Mouse (Mus musculus) kidney, embryonic 16.5 days (tissue): Measurements from ENCODE around the gene BC005537. TPM values are rescaled to one million over a fixed set of nuclear protein-coding genes. Genes with fewer than 3 reads are reported as not detected.
"Not testable (repeated sequence)": the region's sequence is repeated elsewhere in the genome, so short reads cannot be mapped to it uniquely, and the experiment has no call there.

Experiments
- ATAC-seq: fragments of 200-750 bp; cut with Nextera tagmentation; 2 replicates; pipeline ENCODE4 v1.8.0; 2017; ENCODE audit warnings: moderate TSS enrichment; ENCODE audit not compliant: low FRiP score, low TSS enrichment
- H3K27ac ChIP-seq: fragments of 300-500 bp; sonication (generic); 2 replicates; pipeline ENCODE4 v1.5.1; 2014; ENCODE audit warnings: low read length
- H3K27me3 ChIP-seq: fragments of 300-500 bp; sonication (generic); 2 replicates; pipeline ENCODE4 v1.6.1; 2014; ENCODE audit warnings: low read length, control low read depth, mixed read lengths; ENCODE audit not compliant: insufficient read depth
- H3K36me3 ChIP-seq: fragments of 300-500 bp; sonication (generic); 2 replicates; pipeline ENCODE4 v1.6.1; 2014; ENCODE audit warnings: low read length, control low read depth, mixed read lengths; ENCODE audit not compliant: insufficient read depth
- H3K4me1 ChIP-seq: fragments of 300-500 bp; sonication (generic); 2 replicates; pipeline ENCODE4 v1.6.1; 2014; ENCODE audit warnings: low read length, control low read depth, mixed read lengths; ENCODE audit not compliant: insufficient read depth
- H3K4me2 ChIP-seq: fragments of 300-500 bp; sonication (generic); replicated peaks from 2 replicates; pipeline ENCODE4 v1.6.1; 2014; ENCODE audit warnings: low read depth, low read length
- H3K4me3 ChIP-seq: fragments of 300-500 bp; sonication (generic); 2 replicates; pipeline ENCODE4 v1.5.1; 2014; ENCODE audit warnings: mild to moderate bottlenecking, low read length
- H3K9ac ChIP-seq: fragments of 300-500 bp; sonication (generic); replicated peaks from 2 replicates; pipeline ENCODE4 v1.6.1; 2014; ENCODE audit warnings: low read length
- H3K9me3 ChIP-seq: fragments of 300-500 bp; sonication (generic); 2 replicates; pipeline ENCODE4 v1.6.1; 2016; ENCODE audit warnings: low read length, control low read depth
- WGBS: fragments of 180-500 bp; shearing (Covaris S2); extraction: QIAGEN DNeasy Blood & Tissue Kit; methylation state at CpG from one replicate; pipeline ENCODE4 v1.1.7; 2014; 5-methylcytosine and 5-hydroxymethylcytosine counted together
- polyA plus RNA-seq: library from polyadenylated mRNA; unstranded; fragments of >200 nt; fragmentation: Nextera tagmentation; extraction: Ambion mirVana; gene quantifications from 2 replicates; pipeline ENCODE4 v1.2.1, GENCODE M21; 2015

Gene BC005537
- polyA plus RNA-seq, 1 experiment from 2014 or later, result 14.2 TPM

DNA sequence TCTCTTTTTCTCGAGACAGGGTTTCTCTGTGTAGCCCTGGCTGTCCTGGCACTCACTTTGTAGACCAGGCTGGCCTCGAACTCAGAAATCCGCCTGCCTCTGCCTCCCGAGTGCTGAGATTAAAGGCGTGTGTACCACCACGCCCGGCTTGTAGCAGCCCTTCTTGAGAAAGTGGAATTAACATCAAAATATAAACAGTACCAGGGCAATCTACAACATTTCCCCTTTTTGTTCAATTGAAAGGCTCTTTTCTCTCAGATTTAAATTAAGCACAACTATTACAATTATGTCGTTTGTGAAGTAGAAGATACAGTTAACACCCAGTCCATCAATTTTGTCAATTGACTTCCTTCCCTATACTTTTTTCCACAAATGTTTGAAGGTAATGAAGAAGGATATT is 36.3 kb downstream of the BC005537 start:
- H3K4me3 ChIP-seq, ATAC-seq, H3K4me2 ChIP-seq, H3K27me3 ChIP-seq, H3K27ac ChIP-seq, H3K9ac ChIP-seq, H3K9me3 ChIP-seq: not testable (repeated sequence)
- Histone ChIP-seq H3K36me3 (peaks cover 31% of the 10 kb centered on the region), H3K4me1 (peaks cover 20% of the 10 kb centered on the region)
- 91% methylated on average over 8 of the region's 8 CpGs for WGBS

- H3K4me1 ChIP-seq, result peaks cover 9% of the 10 kb centered on the region
- no peaks in the 10 kb centered on the region for H3K27me3 ChIP-seq
- H3K9ac ChIP-seq, result no peak overlapping the region
- no peak overlapping the region for H3K4me3 ChIP-seq
- H3K36me3 ChIP-seq, result peaks cover 31% of the 10 kb centered on the region
- H3K27ac ChIP-seq, result no peak overlapping the region
- no peaks in the 10 kb centered on the region for H3K9me3 ChIP-seq
- no peak overlapping the region for H3K4me2 ChIP-seq
- no peak for ATAC-seq
- 48% methylated on average over 3 of the region's 3 CpGs for WGBS
Observed at GRCm38 (mm10) chr13:24839831-24840230, 38.4 kb downstream of the BC005537 start.

GRCm38 (mm10) chr13:24841702-24842101 is 40.2 kb downstream of the BC005537 start:
- no peak overlapping the region for H3K4me3 ChIP-seq
- H3K9ac ChIP-seq, result no peak overlapping the region
- ATAC-seq, result no peak
- no peak overlapping the region for H3K27ac ChIP-seq
- no peak overlapping the region for H3K4me2 ChIP-seq
- peaks cover 9% of the 10 kb centered on the region for H3K4me1 ChIP-seq
- H3K9me3 ChIP-seq, result no peaks in the 10 kb centered on the region
- WGBS, result 56% methylated on average over 3 of the region's 3 CpGs
- peaks cover 3% of the 10 kb centered on the region; the same call in 1 of the 2 replicates for H3K27me3 ChIP-seq
- peaks cover 26% of the 10 kb centered on the region for H3K36me3 ChIP-seq

DNA sequence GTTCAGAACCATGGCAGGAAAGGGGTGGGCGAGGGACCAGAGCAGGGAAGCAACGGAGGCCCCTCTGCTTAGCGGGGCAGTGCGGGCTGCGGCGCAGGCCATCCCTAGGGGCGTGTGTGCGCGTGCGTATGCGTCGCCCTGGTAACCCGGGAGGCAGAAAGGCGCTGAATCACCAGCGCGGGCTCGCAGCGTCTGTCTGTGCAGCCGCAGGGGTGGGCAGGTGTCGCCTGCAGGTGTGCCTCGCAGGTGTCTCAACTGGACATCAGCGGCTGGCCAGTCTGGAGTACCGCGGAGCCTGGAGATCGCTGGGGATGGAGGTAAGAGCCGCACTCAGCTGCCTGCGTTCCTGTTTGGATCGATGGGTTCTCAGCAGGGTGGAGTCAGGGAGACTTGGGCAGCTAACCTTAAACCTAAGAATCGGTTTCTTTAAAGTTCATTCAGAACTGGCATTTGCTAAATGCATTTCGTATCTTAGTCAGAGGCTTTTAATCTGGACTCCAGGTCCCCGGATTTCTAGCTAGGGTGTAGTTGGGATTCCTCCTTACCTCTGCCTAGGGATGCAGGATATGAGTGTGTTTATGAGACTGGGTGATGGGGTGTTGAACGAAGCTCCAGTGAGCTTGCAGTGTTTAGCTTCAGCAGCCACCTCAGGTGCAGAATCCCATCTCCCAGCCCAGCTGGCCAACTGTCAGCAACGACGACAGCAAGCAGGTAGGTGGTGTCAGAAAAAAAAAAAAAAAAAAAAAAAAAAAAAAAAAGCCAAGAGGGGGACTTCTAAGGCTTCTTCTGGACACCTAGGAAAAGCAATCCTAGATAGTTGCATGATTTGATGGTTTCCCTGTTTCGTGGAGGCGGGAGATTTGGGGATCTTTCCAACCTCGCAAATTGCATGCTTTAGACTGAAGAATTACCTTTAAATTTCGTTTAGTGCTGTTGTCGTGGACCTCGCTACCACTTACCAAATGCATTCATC is 43.8 kb downstream of the BC005537 start, which contains the start of gene D130043K22Rik:
Gene D130043K22Rik (plus strand): TSS at position 153 of the 973 bp plus-strand sequence.
- H3K27me3 ChIP-seq, result peaks cover 3% of the 10 kb centered on the region; the same call in 1 of the 2 replicates
- no peak within 1 kb of the TSS for H3K27ac ChIP-seq
- WGBS, result 13% methylated on average over 40 of the region's 40 CpGs
- ATAC-seq, result peak; percentile 96
- no peaks in the 10 kb centered on the region for H3K9me3 ChIP-seq
- peak within 1 kb of the TSS; percentile 56 for H3K4me3 ChIP-seq
- peak within 1 kb of the TSS; percentile 60 for H3K9ac ChIP-seq
- peak within 1 kb of the TSS; percentile 90 for H3K4me2 ChIP-seq
- H3K4me1 ChIP-seq, result peaks cover 6% of the 10 kb centered on the region
- H3K36me3 ChIP-seq, result peaks cover 8% of the 10 kb centered on the region; the same call in 1 of the 2 replicates

GRCm38 (mm10) chr13:24849318-24849717 is 47.9 kb downstream of the BC005537 start:
- WGBS, result 78% methylated on average over 4 of the region's 4 CpGs
- ATAC-seq, result no peak
- Histone ChIP-seq H3K4me3 (no peak overlapping the region), H3K4me1 (peaks cover 6% of the 10 kb centered on the region), H3K9ac (no peak overlapping the region), H3K27ac (no peak overlapping the region), H3K9me3 (no peaks in the 10 kb centered on the region), H3K4me2 (no peak overlapping the region), H3K36me3 (no peaks in the 10 kb centered on the region), H3K27me3 (peaks cover 3% of the 10 kb centered on the region; the same call in 1 of the 2 replicates)

- Histone ChIP-seq H3K36me3 (no peaks in the 10 kb centered on the region), H3K9me3 (no peaks in the 10 kb centered on the region), H3K4me2 (no peak overlapping the region), H3K27me3 (no peaks in the 10 kb centered on the region), H3K9ac (no peak overlapping the region), H3K4me1 (no peaks in the 10 kb centered on the region), H3K4me3 (no peak overlapping the region), H3K27ac (no peak overlapping the region)
- 93% methylated on average over 2 of the region's 2 CpGs for WGBS
- no peak for ATAC-seq
Observed at GRCm38 (mm10) chr13:24851989-24852388, 50.5 kb downstream of the BC005537 start.

DNA sequence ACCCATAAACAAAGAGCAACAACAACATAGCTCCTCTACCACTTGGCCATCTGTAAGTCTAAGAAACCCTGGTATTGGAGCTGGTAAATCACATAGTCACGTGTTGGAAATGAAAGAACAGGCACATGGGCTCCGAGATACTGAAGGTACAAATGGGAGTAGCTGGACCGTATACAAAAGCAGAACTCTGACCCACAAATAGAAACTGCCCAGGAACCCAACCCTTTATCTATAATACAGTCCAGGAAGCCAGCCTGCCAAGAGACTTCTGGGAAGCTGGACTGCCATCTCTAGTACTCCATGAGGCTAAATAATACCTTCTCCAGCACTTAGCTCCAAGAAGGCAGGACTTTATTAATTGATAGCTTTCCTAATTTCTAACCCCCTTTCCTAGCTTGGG is 51.1 kb downstream of the BC005537 start:
- no peak overlapping the region for H3K4me2 ChIP-seq
- no peaks in the 10 kb centered on the region for H3K36me3 ChIP-seq
- H3K27ac ChIP-seq, result no peak overlapping the region
- ATAC-seq, result no peak
- H3K27me3 ChIP-seq, result no peaks in the 10 kb centered on the region
- H3K9ac ChIP-seq, result no peak overlapping the region
- H3K4me1 ChIP-seq, result no peaks in the 10 kb centered on the region
- no peak overlapping the region for H3K4me3 ChIP-seq
- H3K9me3 ChIP-seq, result no peaks in the 10 kb centered on the region
- WGBS, result 83% methylated on average over 3 of the region's 3 CpGs

DNA sequence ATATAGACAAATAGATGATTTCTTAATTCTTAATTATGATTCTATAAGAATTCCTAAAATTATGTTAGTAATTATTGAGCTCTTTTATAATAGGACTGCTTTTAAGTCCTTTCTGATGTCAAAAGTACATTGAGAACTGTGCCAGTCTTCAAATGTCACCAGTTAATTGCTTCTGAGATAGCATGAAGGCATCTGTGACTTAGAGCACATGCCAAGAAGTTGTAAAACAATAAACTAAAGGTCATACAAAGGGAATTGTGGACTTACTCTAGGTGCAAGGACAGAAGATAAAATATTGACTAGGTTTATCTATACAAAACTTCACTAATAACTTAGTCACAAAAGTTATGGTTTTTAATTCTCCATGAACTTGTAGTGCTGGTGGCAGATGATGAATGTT is 57.7 kb downstream of the BC005537 start:
- Histone ChIP-seq H3K27me3 (no peaks in the 10 kb centered on the region), H3K27ac (no peak overlapping the region), H3K36me3 (no peaks in the 10 kb centered on the region), H3K4me3 (no peak overlapping the region), H3K9ac (no peak overlapping the region), H3K9me3 (no peaks in the 10 kb centered on the region), H3K4me2 (no peak overlapping the region), H3K4me1 (peaks cover 8% of the 10 kb centered on the region; the same call in 1 of the 2 replicates)
- no peak for ATAC-seq

- Histone ChIP-seq H3K4me3 (no peak overlapping the region), H3K27me3 (no peaks in the 10 kb centered on the region), H3K36me3 (no peaks in the 10 kb centered on the region), H3K4me1 (peaks cover 11% of the 10 kb centered on the region), H3K9me3 (no peaks in the 10 kb centered on the region), H3K27ac (no peak overlapping the region), H3K4me2 (no peak overlapping the region), H3K9ac (no peak overlapping the region)
- no peak for ATAC-seq
- 60% methylated on average over 12 of the region's 12 CpGs for WGBS
Observed at GRCm38 (mm10) chr13:24861084-24861483, 59.6 kb downstream of the BC005537 start.

GRCm38 (mm10) chr13:24862021-24862420 is 60.6 kb downstream of the BC005537 start:
- H3K36me3 ChIP-seq, result no peaks in the 10 kb centered on the region
- H3K4me2 ChIP-seq, result no peak overlapping the region
- H3K4me1 ChIP-seq, result peaks cover 20% of the 10 kb centered on the region
- 34% methylated on average over 7 of the region's 7 CpGs for WGBS
- H3K27me3 ChIP-seq, result no peaks in the 10 kb centered on the region
- no peak overlapping the region for H3K9ac ChIP-seq
- no peak overlapping the region for H3K27ac ChIP-seq
- H3K9me3 ChIP-seq, result no peaks in the 10 kb centered on the region
- no peak overlapping the region for H3K4me3 ChIP-seq
- no peak for ATAC-seq
